Mouse (Mus musculus): ENCODE data around the gene Trpv6.

Trpv6 gene

GRCm38 (mm10) chr6:41636178-41636577 lies at the start of gene Trpv6:
Gene Trpv6 (minus strand): TSS chr6:41636405.
- no peak for DNase-seq

- no peak for DNase-seq
These were observed 49.4 kb upstream of the Trpv6 start for GRCm38 (mm10) chr6:41685596-41685995.

- DNase-seq, result no peak
These were observed 48.7 kb upstream of the Trpv6 start for GRCm38 (mm10) chr6:41684911-41685310.

- DNase-seq, result no peak
These were observed 47.9 kb upstream of the Trpv6 start, which contains the start of gene Llcfc1 for GRCm38 (mm10) chr6:41684131-41684530. Gene Llcfc1 (plus strand): TSS chr6:41684431.

GRCm38 (mm10) chr6:41681656-41682055 lies 45.5 kb upstream of the Trpv6 start:
- DNase-seq, result no peak

- DNase-seq, result no peak
These were observed 44.5 kb upstream of the Trpv6 start, which contains the start of gene Trpv5 for GRCm38 (mm10) chr6:41680669-41681068. Gene Trpv5 (minus strand): TSS chr6:41680769.

- DNase-seq, result no peak
These were observed 40.3 kb upstream of the Trpv6 start for GRCm38 (mm10) chr6:41676530-41676929.

- DNase-seq, result no peak
These were observed 26.1 kb upstream of the Trpv6 start for GRCm38 (mm10) chr6:41662320-41662719.

- no peak for DNase-seq
These were observed 22.3 kb upstream of the Trpv6 start for GRCm38 (mm10) chr6:41658487-41658886.

GRCm38 (mm10) chr6:41654648-41655047 lies 18.4 kb upstream of the Trpv6 start:
- DNase-seq, result no peak

- DNase-seq, result no peak
These were observed 17.0 kb upstream of the Trpv6 start for GRCm38 (mm10) chr6:41653173-41653572.

- DNase-seq, result no peak
These were observed 10.5 kb upstream of the Trpv6 start for GRCm38 (mm10) chr6:41646672-41647071.

- no peak for DNase-seq
These were observed 10.0 kb upstream of the Trpv6 start for GRCm38 (mm10) chr6:41646220-41646619.

GRCm38 (mm10) chr6:41643227-41643626 lies 7.0 kb upstream of the Trpv6 start:
- no peak for DNase-seq

GRCm38 (mm10) chr6:41642765-41643164 lies 6.6 kb upstream of the Trpv6 start:
- no peak for DNase-seq

GRCm38 (mm10) chr6:41641173-41641866 lies 5.1 kb upstream of the Trpv6 start:
- no peak for DNase-seq

GRCm38 (mm10) chr6:41640449-41640848 lies 4.2 kb upstream of the Trpv6 start:
- DNase-seq, result no peak

- DNase-seq, result no peak
These were observed 1.8 kb upstream of the Trpv6 start for GRCm38 (mm10) chr6:41637927-41638506.

GRCm38 (mm10) chr6:41637393-41637792 lies 1.2 kb upstream of the Trpv6 start:
- no peak for DNase-seq

- DNase-seq, result peak in 1 of 2 experiments; percentile 16
These were observed 994 bp downstream of the Trpv6 start for GRCm38 (mm10) chr6:41635211-41635610.

- DNase-seq, result no peak
These were observed 4.7 kb downstream of the Trpv6 start for GRCm38 (mm10) chr6:41631549-41631948.

- no peak for DNase-seq
These were observed 5.4 kb downstream of the Trpv6 start for GRCm38 (mm10) chr6:41630791-41631190.

- DNase-seq, result no peak
These were observed 8.0 kb downstream of the Trpv6 start for GRCm38 (mm10) chr6:41628180-41628579.

GRCm38 (mm10) chr6:41622661-41623060 lies 13.5 kb downstream of the Trpv6 start:
- no peak for DNase-seq
